Mouse (Mus musculus): Measurements from ENCODE around the gene Pde9a.

The Pde9a gene

GRCm38 (mm10) chr17:31433978-31434797, 48.2 kb downstream of the Pde9a start:
- DNase-seq, result no peak

GRCm38 (mm10) chr17:31434825-31435325, 48.9 kb downstream of the Pde9a start:
- DNase-seq, result no peak

- DNase-seq, result no peak
Measured at GRCm38 (mm10) chr17:31435934-31436813, 50.2 kb downstream of the Pde9a start.

GRCm38 (mm10) chr17:31436814-31437406, 50.9 kb downstream of the Pde9a start:
- DNase-seq, result no peak

- DNase-seq, result no peak
Measured at GRCm38 (mm10) chr17:31437482-31437881, 51.5 kb downstream of the Pde9a start.

- no peak for DNase-seq
Measured at GRCm38 (mm10) chr17:31439978-31440377, 54.0 kb downstream of the Pde9a start.

- DNase-seq, result no peak
Measured at GRCm38 (mm10) chr17:31442513-31442912, 56.5 kb downstream of the Pde9a start.

GRCm38 (mm10) chr17:31444251-31444650, 58.2 kb downstream of the Pde9a start:
- DNase-seq, result no peak

- no peak for DNase-seq
Measured at GRCm38 (mm10) chr17:31445061-31445731, 59.2 kb downstream of the Pde9a start.

- DNase-seq, result peak; percentile 56
Measured at GRCm38 (mm10) chr17:31447766-31448165, 61.8 kb downstream of the Pde9a start.

- no peak for DNase-seq
Measured at GRCm38 (mm10) chr17:31448519-31448918, 62.5 kb downstream of the Pde9a start.

- no peak for DNase-seq
Measured at GRCm38 (mm10) chr17:31450206-31450605, 64.2 kb downstream of the Pde9a start.

GRCm38 (mm10) chr17:31451179-31451708, 65.2 kb downstream of the Pde9a start:
- DNase-seq, result peak; percentile 58

- no peak for DNase-seq
Measured at GRCm38 (mm10) chr17:31452816-31453215, 66.8 kb downstream of the Pde9a start.

- no peak for DNase-seq
Measured at GRCm38 (mm10) chr17:31453476-31453875, 67.5 kb downstream of the Pde9a start.

GRCm38 (mm10) chr17:31454056-31454455, 68.0 kb downstream of the Pde9a start:
- no peak for DNase-seq

- peak; percentile 80 for DNase-seq
Measured at GRCm38 (mm10) chr17:31456723-31457567, 70.9 kb downstream of the Pde9a start.

- no peak for DNase-seq
Measured at GRCm38 (mm10) chr17:31460416-31460815, 74.4 kb downstream of the Pde9a start.

GRCm38 (mm10) chr17:31462506-31462905, 76.5 kb downstream of the Pde9a start:
- no peak for DNase-seq

- DNase-seq, result no peak
Measured at GRCm38 (mm10) chr17:31466854-31467253, 80.8 kb downstream of the Pde9a start.

- no peak for DNase-seq
Measured at GRCm38 (mm10) chr17:31468496-31468895, 82.5 kb downstream of the Pde9a start.
